Mouse (Mus musculus) thymus, adult 2 months (tissue): ENCODE results near the gene Ciz1. TPM values are rescaled to one million over a fixed set of nuclear protein-coding genes. Genes with fewer than 3 reads are reported as not detected.

Source experiments
- DNase-seq: peaks from one replicate; pipeline ENCODE4 v3.0.0; 2021
- H3K27ac ChIP-seq: fragments of 200-500 bp; 2 replicates; pipeline ENCODE4 v1.5.1; 2012; ENCODE audit warnings: low read length, control low read depth; ENCODE audit not compliant: control insufficient read depth, insufficient read depth
- H3K27me3 ChIP-seq: fragments of 200-500 bp; 2 replicates; pipeline ENCODE4 v1.6.1; 2012; ENCODE audit warnings: mild to moderate bottlenecking, low read length, moderate library complexity, mixed read lengths; ENCODE audit not compliant: control insufficient read depth, insufficient read depth
- H3K36me3 ChIP-seq: fragments of 200-500 bp; 2 replicates; pipeline ENCODE4 v1.6.1; 2012; ENCODE audit warnings: mild to moderate bottlenecking, low read length, moderate library complexity; ENCODE audit not compliant: control insufficient read depth, insufficient read depth
- H3K4me1 ChIP-seq: fragments of 200-500 bp; replicated peaks from 2 replicates; pipeline ENCODE4 v1.6.1; 2012; ENCODE audit warnings: low read length; ENCODE audit not compliant: control insufficient read depth, insufficient read depth
- H3K4me3 ChIP-seq: fragments of 200-500 bp; 2 replicates; pipeline ENCODE4 v1.5.1; 2012; ENCODE audit warnings: mild to moderate bottlenecking, low read length, control low read depth, moderate library complexity; ENCODE audit not compliant: control insufficient read depth, insufficient read depth
- CTCF ChIP-seq: fragments of 200-500 bp; IDR thresholded peaks from 2 replicates; pipeline ENCODE4 v1.5.1; 2012; ENCODE audit warnings: mild to moderate bottlenecking, control low read depth, low read length, moderate library complexity, borderline replicate concordance; ENCODE audit not compliant: control insufficient read depth, poor library complexity, insufficient read depth; ENCODE audit errors: extremely low read depth
- POLR2A ChIP-seq: fragments of 200-500 bp; IDR thresholded peaks from 2 replicates; pipeline ENCODE4 v1.6.1; 2012; ENCODE audit warnings: mild to moderate bottlenecking, low read length, control low read depth, moderate library complexity; ENCODE audit not compliant: control insufficient read depth, poor library complexity, insufficient read depth; ENCODE audit errors: extremely low read depth
- WGBS: fragments of 180-500 bp; shearing (Covaris S2); methylation state at CpG from one replicate; pipeline ENCODE4 v1.1.7; 2018; 5-methylcytosine and 5-hydroxymethylcytosine counted together
- polyA plus RNA-seq: library from polyadenylated mRNA; depleted of rRNA; stranded (reverse); fragments of >200 nt; gene quantifications from 2 replicates; pipeline ENCODE4 v1.2.3, GENCODE M21; 2012

Ciz1 gene
- polyA plus RNA-seq, 1 experiment = 517 TPM

DNA sequence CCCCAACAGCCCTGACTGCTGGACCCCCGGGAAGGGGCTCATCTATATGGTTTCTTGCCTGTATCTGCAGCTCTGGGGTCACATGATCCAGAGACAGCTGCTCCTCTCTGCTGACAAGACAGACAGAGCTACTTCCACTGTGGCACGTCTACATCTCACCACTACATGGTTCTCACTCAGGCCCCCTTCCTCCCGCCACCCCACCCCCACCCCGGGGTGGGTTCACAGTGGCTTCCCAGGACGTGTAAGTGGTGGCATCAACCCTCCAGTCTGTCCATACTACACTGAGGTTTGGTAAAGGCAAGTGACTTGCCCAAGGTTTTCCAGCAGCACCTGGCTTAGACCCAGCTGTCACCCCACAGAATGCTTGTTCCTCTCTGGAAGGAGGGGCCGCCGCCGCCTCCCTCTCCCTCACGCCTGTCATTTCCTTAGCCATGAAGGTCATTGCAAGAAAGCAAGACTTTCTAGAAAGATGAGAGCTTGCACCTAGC, 611 bp upstream of the Ciz1 start:
- H3K27ac ChIP-seq = no peak overlapping the region
- H3K4me3 ChIP-seq = no peak overlapping the region
- H3K4me1 ChIP-seq = peaks cover 12% of the 10 kb centered on the region
- DNase-seq = no peak
- TF ChIP-seq CTCF = no peak
- no peak for TF ChIP-seq POLR2A
- WGBS = 21% methylated on average over 9 of the region's 9 CpGs
- H3K36me3 ChIP-seq = no peaks in the 10 kb centered on the region
- peaks cover 3% of the 10 kb centered on the region for H3K27me3 ChIP-seq

DNA sequence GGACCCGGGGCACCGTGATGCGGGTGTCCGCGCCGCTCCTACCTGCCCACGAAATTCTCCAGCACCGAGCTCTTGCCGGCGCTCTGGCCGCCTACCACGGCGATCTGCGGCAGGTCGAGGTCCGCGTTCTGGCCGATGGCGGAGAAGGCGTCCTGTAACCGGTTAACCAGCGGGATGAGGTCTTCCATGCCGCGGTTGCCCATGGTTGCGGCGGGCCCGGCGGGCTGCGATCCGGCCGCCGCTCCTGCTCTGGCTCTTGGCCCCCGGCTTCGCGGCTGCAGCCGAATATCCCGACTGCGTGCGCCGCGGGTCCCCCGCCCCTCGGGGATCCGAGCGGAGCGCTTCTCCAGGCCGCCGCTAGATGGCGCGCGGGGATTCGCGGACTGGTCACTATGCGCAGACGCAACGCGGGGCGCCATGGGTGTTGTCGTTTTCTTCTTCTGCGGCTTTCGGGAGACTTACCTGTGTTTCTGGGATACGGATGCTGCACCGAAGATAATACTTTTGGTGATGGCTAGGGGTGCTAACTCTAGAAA, 948 bp downstream of the Ciz1 start, which contains the start of gene Dnm1:
TSS of gene Dnm1 (minus strand) at position 332 of the 536 bp plus-strand sequence.
- Histone ChIP-seq H3K27me3 (peaks cover 3% of the 10 kb centered on the region), H3K27ac (no peak within 1 kb of the TSS), H3K4me3 (peak within 1 kb of the TSS; percentile 39), H3K4me1 (peaks cover 12% of the 10 kb centered on the region), H3K36me3 (no peaks in the 10 kb centered on the region)
- peak; percentile 99 for TF ChIP-seq CTCF
- no peak for TF ChIP-seq POLR2A
- DNase-seq = peak; percentile 87
- WGBS = under 1% methylated on average over 63 of the region's 63 CpGs

DNA sequence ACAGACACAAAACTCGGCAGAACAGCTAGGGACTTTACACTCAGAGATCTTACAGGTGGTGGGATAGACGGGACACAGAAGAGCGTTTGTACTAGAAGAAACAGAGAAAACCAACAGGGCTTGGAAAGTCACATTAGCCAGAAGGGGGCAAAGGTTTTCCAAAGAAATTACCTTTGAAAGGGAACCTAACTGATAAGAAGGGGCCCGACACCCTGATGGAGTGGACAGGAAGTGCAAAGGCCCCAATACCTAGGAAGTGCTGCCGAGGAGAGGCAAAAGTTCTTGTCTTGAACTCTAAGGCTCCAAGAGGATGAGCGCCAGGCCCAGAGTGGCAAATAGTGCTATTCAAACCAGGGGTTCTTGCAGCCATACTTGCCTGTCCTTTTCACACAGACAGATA, 1.7 kb downstream of the Ciz1 start:
- Histone ChIP-seq H3K4me3 (no peak overlapping the region), H3K4me1 (peaks cover 12% of the 10 kb centered on the region), H3K27ac (no peak overlapping the region), H3K27me3 (peaks cover 3% of the 10 kb centered on the region), H3K36me3 (no peaks in the 10 kb centered on the region)
- DNase-seq = no peak
- no peak for TF ChIP-seq CTCF
- WGBS = 82% methylated on average over 6 of the region's 6 CpGs

DNA sequence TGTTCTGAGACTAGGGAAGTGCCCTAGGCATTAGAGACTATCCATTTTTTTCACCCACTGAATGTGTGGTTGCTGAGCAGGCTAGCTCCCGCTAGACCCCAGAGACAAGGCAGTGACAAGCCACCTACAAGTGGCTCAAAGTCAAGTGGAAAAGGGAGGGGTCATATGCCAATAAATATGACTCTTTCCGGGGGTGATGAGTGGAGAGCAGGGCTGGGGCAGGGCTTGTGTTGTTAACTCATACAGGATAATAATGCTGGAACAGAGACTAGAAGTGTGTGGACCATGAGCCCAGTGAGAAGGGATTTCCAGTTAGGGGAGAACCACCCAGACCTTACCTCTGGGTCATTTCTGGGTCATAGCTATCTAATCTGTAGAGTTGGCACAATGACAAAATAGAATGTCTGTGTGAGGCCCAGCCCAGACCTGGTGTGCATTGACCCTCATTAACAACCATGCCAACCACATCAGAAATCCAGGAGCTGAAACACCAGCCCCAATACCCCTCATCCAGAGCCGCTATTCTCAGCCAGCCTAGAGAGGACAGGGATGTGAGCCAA, 2.3 kb downstream of the Ciz1 start:
- Histone ChIP-seq H3K4me1 (peaks cover 12% of the 10 kb centered on the region), H3K27me3 (peaks cover 3% of the 10 kb centered on the region), H3K4me3 (no peak overlapping the region), H3K27ac (no peak overlapping the region), H3K36me3 (no peaks in the 10 kb centered on the region)
- DNase-seq = no peak
- TF ChIP-seq POLR2A (no peak), CTCF (no peak)
- 95% methylated on average over 3 of the region's 3 CpGs for WGBS

DNA sequence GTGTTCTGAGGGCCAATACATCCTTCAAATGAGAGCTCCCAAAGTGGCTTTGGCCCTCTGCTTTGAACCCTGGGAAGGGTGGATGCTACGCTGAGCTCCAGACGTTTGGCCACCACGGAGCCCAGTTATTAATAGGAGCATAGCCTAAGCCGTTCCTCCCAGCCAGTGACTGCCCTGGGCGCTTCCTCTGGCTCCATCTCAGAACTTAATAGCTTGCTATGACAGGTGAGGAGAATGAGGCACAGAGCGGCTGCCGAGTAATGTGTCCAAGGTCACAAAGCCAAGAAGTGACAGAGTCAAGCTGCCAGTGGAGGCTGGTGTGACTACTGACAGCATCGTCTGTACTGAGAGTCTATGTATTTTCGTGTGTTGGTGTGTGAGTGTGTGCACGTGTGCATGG, 4.1 kb downstream of the Ciz1 start:
- no peaks in the 10 kb centered on the region for H3K36me3 ChIP-seq
- TF ChIP-seq CTCF = no peak
- TF ChIP-seq POLR2A = no peak
- 87% methylated on average over 10 of the region's 10 CpGs for WGBS
- H3K27ac ChIP-seq = no peak overlapping the region
- no peak overlapping the region for H3K4me3 ChIP-seq
- H3K27me3 ChIP-seq = peaks cover 3% of the 10 kb centered on the region
- H3K4me1 ChIP-seq = peaks cover 12% of the 10 kb centered on the region
- no peak for DNase-seq

DNA sequence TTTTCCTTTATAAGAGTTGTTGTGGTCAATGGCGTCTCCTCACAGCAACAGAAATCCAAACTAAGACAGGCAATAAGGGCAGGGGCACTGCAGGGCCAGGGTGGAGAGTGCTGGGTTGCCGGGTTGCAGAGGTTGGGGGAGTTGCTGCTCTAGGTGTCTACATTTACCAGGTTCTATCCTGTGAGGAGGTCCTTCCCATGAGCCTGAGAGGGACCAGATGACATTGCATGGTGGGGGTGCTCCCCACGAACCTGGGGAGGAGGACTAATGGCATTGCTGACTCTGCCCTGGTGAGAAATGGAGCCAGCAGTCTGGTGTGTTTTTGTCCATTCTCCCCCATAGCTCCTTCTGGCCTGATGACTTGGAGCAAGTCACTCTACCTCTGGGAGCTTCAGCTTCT, 5.6 kb downstream of the Ciz1 start:
- H3K36me3 ChIP-seq = no peaks in the 10 kb centered on the region
- H3K4me1 ChIP-seq = peaks cover 11% of the 10 kb centered on the region
- no peak overlapping the region for H3K27ac ChIP-seq
- H3K27me3 ChIP-seq = peaks cover 3% of the 10 kb centered on the region
- TF ChIP-seq POLR2A = no peak
- no peak for TF ChIP-seq CTCF
- no peak overlapping the region for H3K4me3 ChIP-seq
- 83% methylated on average over 3 of the region's 3 CpGs for WGBS
- no peak for DNase-seq

DNA sequence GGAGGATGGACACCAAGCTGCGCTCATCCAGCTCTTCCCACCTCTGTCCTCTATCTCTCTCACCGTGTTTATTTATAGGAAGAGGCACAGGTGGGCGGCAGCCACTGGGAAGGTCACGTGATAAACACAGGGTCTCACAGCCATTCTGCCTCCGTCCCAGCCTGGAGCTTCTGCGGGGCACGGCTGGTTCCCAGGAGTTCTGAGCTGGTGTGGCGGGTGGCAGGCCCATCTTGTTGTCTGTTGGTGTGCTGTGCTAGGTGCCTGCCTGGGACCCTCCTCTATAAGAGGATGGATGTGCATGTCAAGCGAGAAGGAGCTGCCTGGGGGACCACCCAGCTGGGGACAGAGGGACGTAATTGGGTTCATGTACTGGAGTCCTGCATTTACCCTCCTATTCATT, 6.3 kb downstream of the Ciz1 start:
- WGBS = 89% methylated on average over 10 of the region's 10 CpGs
- TF ChIP-seq CTCF = no peak
- no peak for TF ChIP-seq POLR2A
- no peak for DNase-seq

More for the DNA sequence above, 6.3 kb downstream of the Ciz1 start:
- Histone ChIP-seq H3K4me3 (no peak overlapping the region), H3K36me3 (no peaks in the 10 kb centered on the region), H3K27ac (no peak overlapping the region), H3K4me1 (peaks cover 8% of the 10 kb centered on the region), H3K27me3 (no peaks in the 10 kb centered on the region; the same call in 1 of the 2 replicates)
